Mouse (Mus musculus): Measurements from ENCODE around the gene Gm21985. TPM values are rescaled to one million over a fixed set of nuclear protein-coding genes. Genes with fewer than 3 reads are reported as not detected.
"Not testable (repeated sequence)": the region's sequence is repeated elsewhere in the genome, so short reads cannot be mapped to it uniquely, and the experiment has no call there.

Gm21985 gene
- total RNA-seq, 2 experiments from 2014 or later, result 0.60 TPM; not detected in 1

DNA sequence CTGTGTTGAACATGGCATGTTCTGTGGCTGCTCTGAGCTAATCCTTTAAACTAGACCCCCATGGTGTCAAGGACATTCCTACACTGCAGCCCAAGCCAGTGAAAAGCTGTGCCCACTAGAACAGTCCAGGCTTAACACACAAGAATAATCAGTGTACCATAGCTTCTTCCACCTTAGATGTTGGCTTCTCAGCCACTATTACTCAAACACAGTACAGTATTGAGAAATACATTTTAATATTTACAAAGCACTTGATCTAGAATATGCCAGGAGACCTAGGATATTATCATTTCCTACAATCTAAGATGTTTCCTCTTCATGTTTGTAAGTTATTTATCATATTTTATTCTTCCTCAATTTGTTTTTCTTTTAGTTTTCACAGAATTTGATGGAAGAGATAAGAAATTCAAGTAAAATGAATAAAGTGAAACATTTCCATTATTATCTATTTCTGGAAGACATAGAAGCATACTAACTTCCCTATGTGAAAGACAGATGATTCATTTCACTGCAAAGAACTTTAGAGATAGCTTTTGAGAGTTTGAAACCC is 182.5 kb downstream of the Gm21985 start:
- no peak for ATAC-seq (replicated peaks; ENCODE audit: low FRiP score, poor library complexity, severe bottlenecking)

GRCm38 (mm10) chr2:112449597-112450296 is 183.6 kb downstream of the Gm21985 start:
- no peak for ATAC-seq (replicated peaks; ENCODE audit: low FRiP score, poor library complexity, severe bottlenecking)

DNA sequence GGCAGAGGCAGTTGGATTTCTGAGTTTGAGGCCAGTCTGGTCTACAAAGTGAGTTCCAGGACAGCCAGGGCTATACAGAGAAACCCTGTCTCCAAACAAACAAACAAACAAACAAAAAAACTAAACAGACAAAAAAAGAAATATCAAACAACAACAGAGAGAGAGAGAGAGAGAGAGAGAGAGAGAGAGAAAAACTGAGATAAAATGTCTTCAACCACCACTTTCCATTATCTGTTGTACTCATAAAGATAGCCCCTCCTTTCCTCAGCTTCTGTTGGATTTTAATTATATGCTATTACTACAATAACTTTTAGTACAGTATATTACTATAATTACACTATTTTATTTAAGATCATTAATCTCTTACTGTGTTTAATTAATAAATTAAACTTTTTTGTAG is 186.4 kb downstream of the Gm21985 start:
- ATAC-seq (replicated peaks; ENCODE audit: low FRiP score, poor library complexity, severe bottlenecking), result not testable (repeated sequence)

DNA sequence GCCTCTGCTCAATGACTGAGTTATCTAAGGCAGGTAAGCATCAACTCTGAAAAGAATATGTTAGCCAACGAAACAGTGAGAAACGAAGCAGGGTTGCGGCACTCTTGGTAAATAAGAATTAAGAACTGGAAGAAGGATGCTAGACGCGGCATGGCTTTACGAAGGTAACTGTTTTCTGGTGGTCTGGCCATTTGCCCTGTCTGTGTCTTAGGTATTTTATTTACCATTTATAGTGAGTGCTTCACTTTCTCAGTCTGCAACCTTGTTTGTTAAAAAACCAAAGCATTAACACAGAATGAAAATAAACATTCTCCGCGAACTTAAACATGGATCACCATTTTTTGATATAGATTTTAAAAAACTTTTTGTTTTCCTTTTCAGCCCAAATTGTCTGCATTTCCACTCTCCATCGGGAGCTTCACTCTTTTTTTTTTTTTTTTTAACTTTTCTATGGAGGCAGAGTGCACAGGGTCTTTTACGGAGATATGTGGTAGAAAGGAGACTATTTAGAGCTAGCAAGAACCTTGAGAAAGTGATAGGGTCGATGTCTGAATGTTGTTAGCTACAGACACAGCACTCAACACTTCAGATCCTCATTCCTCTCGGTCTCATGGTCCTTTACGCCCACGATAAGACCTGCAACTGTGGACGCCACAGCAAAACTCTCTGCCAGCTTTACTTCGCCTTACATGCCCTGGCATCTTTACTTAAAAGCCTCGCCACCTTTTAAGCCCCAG is 188.2 kb downstream of the Gm21985 start:
- peak; percentile 67 for ATAC-seq (replicated peaks; ENCODE audit: low FRiP score, poor library complexity, severe bottlenecking)

DNA sequence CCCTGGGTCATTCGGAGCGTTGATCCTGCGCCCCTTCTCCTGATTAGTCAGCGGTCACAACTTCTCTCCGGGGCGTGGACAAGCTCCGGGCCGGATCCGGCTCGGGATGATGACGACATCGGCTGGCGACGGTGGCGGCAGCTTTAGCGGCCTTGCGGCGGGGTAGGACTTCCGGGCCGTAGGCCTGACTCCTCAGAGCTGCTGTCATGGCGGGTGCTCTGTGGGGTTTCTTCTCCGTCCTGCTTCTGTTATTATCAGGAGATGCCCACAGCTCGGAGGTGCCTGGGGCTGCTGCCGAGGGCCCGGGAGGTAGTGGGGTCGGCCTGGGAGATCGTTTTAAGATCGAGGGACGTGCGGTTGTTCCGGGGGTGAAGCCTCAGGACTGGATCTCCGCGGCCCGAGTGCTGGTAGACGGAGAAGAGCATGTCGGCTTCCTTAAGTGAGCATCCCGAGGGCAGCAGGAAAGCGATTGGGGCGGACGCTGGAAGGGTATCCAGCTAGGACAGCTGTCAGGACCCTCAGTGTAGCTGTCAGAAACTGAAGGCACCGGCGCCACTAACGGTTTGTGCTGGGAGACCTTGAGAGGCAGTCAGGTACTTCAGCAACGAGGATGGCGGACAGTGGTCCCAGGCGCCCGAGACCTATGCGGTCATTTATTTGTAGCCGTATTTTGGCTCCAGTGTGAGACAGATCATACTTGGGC is 188.9 kb downstream of the Gm21985 start, which contains the start of gene Emc7:
Gene Emc7 (plus strand): TSS at position 136 of the 703 bp plus-strand sequence.
- peak; percentile 99 for ATAC-seq (replicated peaks; ENCODE audit: low FRiP score, poor library complexity, severe bottlenecking)

Other genes starting within 250 kb of the Gm21985 start
- not detected in 2 replicates for gene Olfr1311, start 241.9 kb upstream of the Gm21985 start, total RNA-seq (2015; ENCODE audit: low replicate concordance)
- gene Olfr1311, start 241.9 kb upstream of the Gm21985 start, total RNA-seq (2017; ENCODE audit: low replicate concordance), result not detected in 2 replicates
- not detected in 2 replicates for gene Olfr1312, start 216.1 kb upstream of the Gm21985 start, total RNA-seq (2015; ENCODE audit: low replicate concordance)
- gene Olfr1312, start 216.1 kb upstream of the Gm21985 start, total RNA-seq (2017; ENCODE audit: low replicate concordance), result not detected in 2 replicates
- gene Olfr1313, start 188.5 kb upstream of the Gm21985 start, total RNA-seq (2015; ENCODE audit: low replicate concordance), result not detected in 2 replicates
- not detected in 2 replicates for gene Olfr1313, start 188.5 kb upstream of the Gm21985 start, total RNA-seq (2017; ENCODE audit: low replicate concordance)
- gene Olfr1314, start 169.5 kb upstream of the Gm21985 start, total RNA-seq (2015; ENCODE audit: low replicate concordance), result not detected in 2 replicates
- gene Olfr1314, start 169.5 kb upstream of the Gm21985 start, total RNA-seq (2017; ENCODE audit: low replicate concordance), result not detected in 2 replicates
- gene Olfr1315-ps1, start 150.9 kb upstream of the Gm21985 start, total RNA-seq (2015; ENCODE audit: low replicate concordance), result not detected in 2 replicates
- gene Olfr1315-ps1, start 150.9 kb upstream of the Gm21985 start, total RNA-seq (2017; ENCODE audit: low replicate concordance), result not detected in 2 replicates
- gene Olfr1316, start 131.3 kb upstream of the Gm21985 start, total RNA-seq (2015; ENCODE audit: low replicate concordance), result not detected in 2 replicates
- gene Olfr1316, start 131.3 kb upstream of the Gm21985 start, total RNA-seq (2017; ENCODE audit: low replicate concordance), result not detected in 2 replicates
- gene Olfr1317, start 126.0 kb upstream of the Gm21985 start, total RNA-seq (2015; ENCODE audit: low replicate concordance), result not detected in 2 replicates
- gene Olfr1317, start 126.0 kb upstream of the Gm21985 start, total RNA-seq (2017; ENCODE audit: low replicate concordance), result not detected in 2 replicates
- gene Olfr1318, start 112.1 kb upstream of the Gm21985 start, total RNA-seq (2015; ENCODE audit: low replicate concordance), result not detected in 2 replicates
- not detected in 2 replicates for gene Olfr1318, start 112.1 kb upstream of the Gm21985 start, total RNA-seq (2017; ENCODE audit: low replicate concordance)
- gene Lpcat4, start 26.8 kb upstream of the Gm21985 start, total RNA-seq (2015; ENCODE audit: low replicate concordance), result 5.4 and 8.6 TPM in 2 replicates
- 2.6 and 5.4 TPM in 2 replicates for gene Lpcat4, start 26.8 kb upstream of the Gm21985 start, total RNA-seq (2017; ENCODE audit: low replicate concordance)
- not detected in 2 replicates for gene Nutm1, start 7.0 kb upstream of the Gm21985 start, total RNA-seq (2015; ENCODE audit: low replicate concordance)
- gene Nutm1, start 7.0 kb upstream of the Gm21985 start, total RNA-seq (2017; ENCODE audit: low replicate concordance), result not detected in 2 replicates
- gene Nop10, start 4.4 kb upstream of the Gm21985 start, total RNA-seq (2015; ENCODE audit: low replicate concordance), result 23.6 and 25.4 TPM in 2 replicates
- 28.3 and 33.6 TPM in 2 replicates for gene Nop10, start 4.4 kb upstream of the Gm21985 start, total RNA-seq (2017; ENCODE audit: low replicate concordance)
- 94.7 and 134 TPM in 2 replicates for gene Slc12a6, start 489 bp upstream of the Gm21985 start, total RNA-seq (2015; ENCODE audit: low replicate concordance)
- gene Slc12a6, start 489 bp upstream of the Gm21985 start, total RNA-seq (2017; ENCODE audit: low replicate concordance), result 97.9 and 119 TPM in 2 replicates
- 8.6 and 14.0 TPM in 2 replicates for gene Emc4, start 101.7 kb downstream of the Gm21985 start, total RNA-seq (2015; ENCODE audit: low replicate concordance)
- gene Emc4, start 101.7 kb downstream of the Gm21985 start, total RNA-seq (2017; ENCODE audit: low replicate concordance), result 6.0 and 16.8 TPM in 2 replicates
- 8.5 and 11.9 TPM in 2 replicates for gene Katnbl1, start 112.9 kb downstream of the Gm21985 start, total RNA-seq (2015; ENCODE audit: low replicate concordance)
- gene Katnbl1, start 112.9 kb downstream of the Gm21985 start, total RNA-seq (2017; ENCODE audit: low replicate concordance), result 2.0 and 8.1 TPM in 2 replicates
- gene Emc7, start 188.7 kb downstream of the Gm21985 start, total RNA-seq (2015; ENCODE audit: low replicate concordance), result 2.9 and 4.2 TPM in 2 replicates
- 2.8 and 4.0 TPM in 2 replicates for gene Emc7, start 188.7 kb downstream of the Gm21985 start, total RNA-seq (2017; ENCODE audit: low replicate concordance)
- gene Chrm5, start 214.5 kb downstream of the Gm21985 start, total RNA-seq (2015; ENCODE audit: low replicate concordance), result not detected in 2 replicates
- not detected in 2 replicates for gene Chrm5, start 214.5 kb downstream of the Gm21985 start, total RNA-seq (2017; ENCODE audit: low replicate concordance)
- gene Aven, start 226.7 kb downstream of the Gm21985 start, total RNA-seq (2015; ENCODE audit: low replicate concordance), result 1.0 and 5.6 TPM in 2 replicates
- gene Aven, start 226.7 kb downstream of the Gm21985 start, total RNA-seq (2017; ENCODE audit: low replicate concordance), result 4.9 and 6.3 TPM in 2 replicates

All from erythroblast, adult 5-6 weeks (primary cell).